Mouse (Mus musculus) embryonic facial prominence, embryonic 14.5 days (tissue): ENCODE results near the gene Nostrin. TPM values are rescaled to one million over a fixed set of nuclear protein-coding genes. Genes with fewer than 3 reads are reported as not detected.

Experiments
- polyA plus RNA-seq: library from polyadenylated mRNA; unstranded; fragments of >200 nt; fragmentation: Nextera tagmentation; extraction: Ambion mirVana; gene quantifications from 2 replicates; pipeline ENCODE4 v1.2.1, GENCODE M21; 2014

Gene Nostrin
- polyA plus RNA-seq, 1 experiment from 2014 or later = 1.9 TPM

Other genes with a start within 250 kb of the Nostrin start
- gene Spc25, start 70.4 kb downstream of the Nostrin start, polyA plus RNA-seq = 116 and 134 TPM in 2 replicates
- gene G6pc2, start 75.3 kb downstream of the Nostrin start, polyA plus RNA-seq = not detected in 2 replicates
- not detected in 2 replicates for gene Abcb11, start 206.8 kb downstream of the Nostrin start, polyA plus RNA-seq
- 0.08 TPM in 1 of 2 replicates, not detected in the other for gene Dhrs9, start 244.6 kb downstream of the Nostrin start, polyA plus RNA-seq